Mouse (Mus musculus) kidney, adult 18-20 months (tissue): Measurements from ENCODE around the gene Pabpc4.
"Not testable (repeated sequence)": the region's sequence is repeated elsewhere in the genome, so short reads cannot be mapped to it uniquely, and the experiment has no call there.

Source experiments
- DNase-seq: peaks from one replicate; pipeline ENCODE4 v3.0.0; 2021

Gene Pabpc4

GRCm38 (mm10) chr4:123305789-123306188 lies 43.6 kb downstream of the Pabpc4 start:
- DNase-seq: peak; percentile 34

- DNase-seq: no peak
These were observed 44.8 kb downstream of the Pabpc4 start for GRCm38 (mm10) chr4:123306999-123307398.

GRCm38 (mm10) chr4:123308292-123308691 lies 46.1 kb downstream of the Pabpc4 start:
- DNase-seq: no peak

GRCm38 (mm10) chr4:123311845-123312244 lies 49.7 kb downstream of the Pabpc4 start:
- no peak for DNase-seq

GRCm38 (mm10) chr4:123313010-123313409 lies 50.9 kb downstream of the Pabpc4 start:
- no peak for DNase-seq

GRCm38 (mm10) chr4:123314497-123314896 lies 52.3 kb downstream of the Pabpc4 start:
- no peak for DNase-seq

- not testable (repeated sequence) for DNase-seq
These were observed 60.8 kb downstream of the Pabpc4 start for GRCm38 (mm10) chr4:123322910-123323309.

GRCm38 (mm10) chr4:123323534-123323933 lies 61.4 kb downstream of the Pabpc4 start, which contains the start of gene Oxct2a:
Gene Oxct2a (minus strand): TSS chr4:123323634.
- no peak for DNase-seq

- DNase-seq: no peak
These were observed 63.9 kb downstream of the Pabpc4 start for GRCm38 (mm10) chr4:123326087-123326486.

- no peak for DNase-seq
These were observed 65.5 kb downstream of the Pabpc4 start for GRCm38 (mm10) chr4:123327630-123328029.

- no peak for DNase-seq
These were observed 66.8 kb downstream of the Pabpc4 start for GRCm38 (mm10) chr4:123328946-123329345.

- DNase-seq: no peak
These were observed 69.2 kb downstream of the Pabpc4 start for GRCm38 (mm10) chr4:123331326-123331725.

GRCm38 (mm10) chr4:123331961-123332360 lies 69.8 kb downstream of the Pabpc4 start:
- not testable (repeated sequence) for DNase-seq

- no peak for DNase-seq
These were observed 71.0 kb downstream of the Pabpc4 start for GRCm38 (mm10) chr4:123333151-123333550.

GRCm38 (mm10) chr4:123334177-123334576 lies 72.0 kb downstream of the Pabpc4 start:
- no peak for DNase-seq

- not testable (repeated sequence) for DNase-seq
These were observed 73.1 kb downstream of the Pabpc4 start for GRCm38 (mm10) chr4:123335244-123335643.

GRCm38 (mm10) chr4:123335796-123336585 lies 73.8 kb downstream of the Pabpc4 start:
- no peak for DNase-seq

- no peak for DNase-seq
These were observed 75.5 kb downstream of the Pabpc4 start for GRCm38 (mm10) chr4:123337693-123338092.

GRCm38 (mm10) chr4:123340232-123340631 lies 78.1 kb downstream of the Pabpc4 start:
- no peak for DNase-seq

- DNase-seq: no peak
These were observed 80.0 kb downstream of the Pabpc4 start for GRCm38 (mm10) chr4:123342091-123342641.

- DNase-seq: peak; percentile 77
These were observed 80.7 kb downstream of the Pabpc4 start, which contains the start of gene Bmp8a for GRCm38 (mm10) chr4:123342642-123343470. Gene Bmp8a (minus strand): TSS chr4:123343252.

GRCm38 (mm10) chr4:123343471-123343789 lies 81.3 kb downstream of the Pabpc4 start:
- no peak for DNase-seq
